Mouse (Mus musculus) embryonic facial prominence, embryonic 14.5 days (tissue): ENCODE data around the gene Ankrd34a. TPM values are rescaled to one million over a fixed set of nuclear protein-coding genes. Genes with fewer than 3 reads are reported as not detected.
A peak's percentile ranks its signal among the peaks of the same experiment; 100 is the strongest.

Experiments used
- ATAC-seq: fragments of 200-750 bp; cut with Nextera tagmentation; 2 replicates; pipeline ENCODE4 v1.8.0; 2017; ENCODE audit warnings: low read depth, moderate number of reproducible peaks, moderate TSS enrichment
- DNase-seq: peaks from one replicate; pipeline ENCODE4 v3.0.0-alpha.2; 2015; ENCODE audit warnings: low spot score
- H3K27ac ChIP-seq: fragments of 300-500 bp; sonication (generic); replicated peaks from 2 replicates; pipeline ENCODE4 v1.5.1; 2014; ENCODE audit warnings: low read depth, mild to moderate bottlenecking, low read length, moderate library complexity
- H3K27me3 ChIP-seq: fragments of 300-500 bp; sonication (generic); replicated peaks from 2 replicates; pipeline ENCODE4 v1.6.1; 2014; ENCODE audit warnings: low read length; ENCODE audit not compliant: control insufficient read depth, insufficient read depth
- H3K36me3 ChIP-seq: fragments of 300-500 bp; sonication (generic); 2 replicates; pipeline ENCODE4 v1.6.1; 2014; ENCODE audit warnings: low read length, mixed read lengths; ENCODE audit not compliant: control insufficient read depth, insufficient read depth
- H3K4me1 ChIP-seq: fragments of 300-500 bp; sonication (generic); 2 replicates; pipeline ENCODE4 v1.6.1; 2014; ENCODE audit warnings: antibody characterized with exemption, low read length; ENCODE audit not compliant: control insufficient read depth, insufficient read depth
- H3K4me2 ChIP-seq: fragments of 300-500 bp; sonication (generic); 2 replicates; pipeline ENCODE4 v1.6.1; 2014; ENCODE audit warnings: low read depth, mild to moderate bottlenecking, low read length, moderate library complexity, mixed read lengths
- H3K4me3 ChIP-seq: fragments of 300-500 bp; sonication (generic); 2 replicates; pipeline ENCODE4 v1.5.1; 2014; ENCODE audit warnings: low read depth, mild to moderate bottlenecking, low read length
- H3K9ac ChIP-seq: fragments of 300-500 bp; sonication (generic); 2 replicates; pipeline ENCODE4 v1.6.1; 2014; ENCODE audit warnings: low read depth, mild to moderate bottlenecking, low read length, moderate library complexity, mixed read lengths
- H3K9me3 ChIP-seq: fragments of 300-500 bp; sonication (generic); 2 replicates; pipeline ENCODE4 v1.6.1; 2016; ENCODE audit warnings: low read length; ENCODE audit not compliant: control insufficient read depth
- WGBS: fragments of 180-500 bp; shearing (Covaris S2); extraction: QIAGEN DNeasy Blood & Tissue Kit; methylation state at CpG from one replicate; pipeline ENCODE4 v1.1.7; 2014; 5-methylcytosine and 5-hydroxymethylcytosine counted together
- polyA plus RNA-seq: library from polyadenylated mRNA; unstranded; fragments of >200 nt; fragmentation: Nextera tagmentation; extraction: Ambion mirVana; gene quantifications from 2 replicates; pipeline ENCODE4 v1.2.1, GENCODE M21; 2014

The Ankrd34a gene
- polyA plus RNA-seq, 1 experiment from 2014 or later = 3.0 TPM

GRCm38 (mm10) chr3:96596855-96597254, 419 bp downstream of the Ankrd34a start:
- H3K9ac ChIP-seq = peak overlapping the region; percentile 74
- H3K9me3 ChIP-seq = no peaks in the 10 kb centered on the region
- 1% methylated on average over 8 of the region's 12 CpGs for WGBS
- H3K27ac ChIP-seq = no peak overlapping the region
- DNase-seq (no peak), ATAC-seq (no peak)
- peak overlapping the region; percentile 58 for H3K4me3 ChIP-seq
- no peaks in the 10 kb centered on the region for H3K36me3 ChIP-seq
- peaks cover 32% of the 10 kb centered on the region for H3K4me1 ChIP-seq
- peak overlapping the region; percentile 99 for H3K4me2 ChIP-seq
- H3K27me3 ChIP-seq = peaks cover 7% of the 10 kb centered on the region

GRCm38 (mm10) chr3:96597435-96597891, 1.0 kb downstream of the Ankrd34a start:
- H3K9me3 ChIP-seq = no peaks in the 10 kb centered on the region
- WGBS = under 1% methylated on average over 33 of the region's 40 CpGs
- peak overlapping the region; percentile 61; the same call in 1 of the 2 replicates for H3K27ac ChIP-seq
- H3K4me3 ChIP-seq = peak overlapping the region; percentile 58
- no peak for ATAC-seq
- peak overlapping the region; percentile 74 for H3K9ac ChIP-seq
- H3K36me3 ChIP-seq = no peaks in the 10 kb centered on the region
- H3K4me1 ChIP-seq = peaks cover 32% of the 10 kb centered on the region
- H3K27me3 ChIP-seq = peaks cover 7% of the 10 kb centered on the region
- peak; percentile 51 for DNase-seq
- peak overlapping the region; percentile 99 for H3K4me2 ChIP-seq

- WGBS = 1% methylated on average over 40 of the region's 54 CpGs
- peak overlapping the region; percentile 99 for H3K4me2 ChIP-seq
- H3K27me3 ChIP-seq = peaks cover 7% of the 10 kb centered on the region
- H3K4me1 ChIP-seq = peaks cover 32% of the 10 kb centered on the region
- peak; percentile 87 for DNase-seq
- H3K27ac ChIP-seq = peak overlapping the region; percentile 61
- no peaks in the 10 kb centered on the region for H3K36me3 ChIP-seq
- ATAC-seq = no peak
- H3K4me3 ChIP-seq = peak overlapping the region; percentile 58
- H3K9me3 ChIP-seq = no peaks in the 10 kb centered on the region
- H3K9ac ChIP-seq = peak overlapping the region; percentile 74
Measured at GRCm38 (mm10) chr3:96598156-96599068, 2.0 kb downstream of the Ankrd34a start.

- H3K9ac ChIP-seq = peak overlapping the region; percentile 74; the same call in 1 of the 2 replicates
- peaks cover 32% of the 10 kb centered on the region for H3K4me1 ChIP-seq
- H3K27me3 ChIP-seq = peaks cover 7% of the 10 kb centered on the region
- H3K9me3 ChIP-seq = no peaks in the 10 kb centered on the region
- DNase-seq (no peak), ATAC-seq (no peak)
- WGBS = 59% methylated on average over 8 of the region's 8 CpGs
- peak overlapping the region; percentile 99 for H3K4me2 ChIP-seq
- no peak overlapping the region for H3K27ac ChIP-seq
- no peaks in the 10 kb centered on the region for H3K36me3 ChIP-seq
- peak overlapping the region; percentile 58 for H3K4me3 ChIP-seq
Measured at GRCm38 (mm10) chr3:96599069-96599393, 2.6 kb downstream of the Ankrd34a start.

- Histone ChIP-seq H3K4me1 (peaks cover 34% of the 10 kb centered on the region), H3K4me3 (no peak overlapping the region), H3K27me3 (peaks cover 7% of the 10 kb centered on the region), H3K9ac (no peak overlapping the region), H3K36me3 (no peaks in the 10 kb centered on the region), H3K4me2 (0 out of 2 replicates have a peak overlapping the region, but pooled peaks have one; percentile 99), H3K9me3 (no peaks in the 10 kb centered on the region), H3K27ac (no peak overlapping the region)
- no peak for ATAC-seq
- 64% methylated on average over 3 of the region's 3 CpGs for WGBS
- DNase-seq = no peak
Measured at GRCm38 (mm10) chr3:96599411-96599810, 3.0 kb downstream of the Ankrd34a start.

DNA sequence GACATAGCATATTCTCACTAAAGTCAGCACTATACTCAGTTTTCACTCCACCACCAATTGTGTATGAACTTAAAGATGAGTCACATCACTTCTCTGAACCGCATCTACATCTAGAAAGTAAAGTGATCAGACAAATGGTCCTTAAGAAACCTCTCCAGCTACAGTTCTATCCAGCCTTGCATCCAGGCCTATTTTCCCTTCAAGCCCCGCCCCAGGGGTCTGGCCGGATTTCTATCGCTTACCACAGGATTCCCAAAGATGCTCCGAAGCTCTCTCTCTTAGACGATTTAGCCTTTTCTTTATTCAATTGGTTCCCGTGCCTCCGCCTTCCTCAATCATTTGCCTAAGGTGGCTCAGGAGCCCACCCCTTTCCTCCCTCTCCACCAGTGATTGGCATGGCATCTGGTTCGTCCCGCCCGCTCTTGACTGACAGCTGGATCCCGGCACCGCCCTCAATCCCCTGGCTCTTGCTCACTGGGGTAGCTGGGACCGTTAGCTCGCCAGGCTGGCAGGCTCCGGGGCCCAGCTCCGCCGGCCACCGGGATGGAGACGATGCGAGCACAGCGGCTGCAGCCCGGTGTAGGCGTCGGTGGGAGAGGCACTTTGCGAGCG, 4.3 kb downstream of the Ankrd34a start, which contains the start of gene Lix1l:
Gene Lix1l, plus strand, starts transcription at position 511 of the 612 bp plus-strand sequence.
- no peaks in the 10 kb centered on the region for H3K9me3 ChIP-seq
- H3K4me1 ChIP-seq = peaks cover 31% of the 10 kb centered on the region
- DNase-seq = peak; percentile 99
- 1% methylated on average over 23 of the region's 27 CpGs for WGBS
- H3K27ac ChIP-seq = peak within 1 kb of the TSS; percentile 97
- H3K36me3 ChIP-seq = no peaks in the 10 kb centered on the region
- H3K4me2 ChIP-seq = peak within 1 kb of the TSS; percentile 59
- H3K9ac ChIP-seq = peak within 1 kb of the TSS; percentile 89
- peak within 1 kb of the TSS; percentile 76 for H3K4me3 ChIP-seq
- ATAC-seq = peak; percentile 96
- H3K27me3 ChIP-seq = peaks cover 1% of the 10 kb centered on the region

DNA sequence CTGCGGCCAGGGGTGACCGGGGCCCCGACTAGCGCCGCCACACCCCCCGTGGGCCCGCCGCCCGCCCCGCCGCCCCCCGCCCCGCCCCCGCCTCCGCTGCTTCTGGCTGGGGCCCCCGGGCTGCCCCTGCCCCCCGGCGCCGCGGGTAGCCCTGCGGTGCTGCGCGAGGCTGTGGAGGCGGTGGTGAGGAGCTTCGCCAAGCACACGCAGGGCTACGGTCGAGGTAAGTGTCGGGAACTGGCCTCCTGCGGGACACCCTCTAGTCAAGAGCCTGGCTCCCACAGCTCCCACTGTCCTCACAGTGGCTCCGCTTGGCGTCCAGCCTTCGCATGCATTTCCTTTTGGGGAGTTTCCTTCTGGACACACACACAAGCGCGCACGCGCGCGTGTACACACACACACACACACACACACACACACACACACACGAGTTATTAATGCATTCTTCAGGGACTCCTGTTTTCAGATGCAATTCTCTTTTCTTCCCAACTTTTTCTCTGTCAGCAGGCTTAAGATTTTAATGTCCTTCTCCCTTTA, 4.9 kb downstream of the Ankrd34a start:
- no peaks in the 10 kb centered on the region for H3K9me3 ChIP-seq
- peak overlapping the region; percentile 76 for H3K4me3 ChIP-seq
- H3K4me1 ChIP-seq = peaks cover 25% of the 10 kb centered on the region
- H3K27ac ChIP-seq = peak overlapping the region; percentile 97
- peak overlapping the region; percentile 59 for H3K4me2 ChIP-seq
- H3K27me3 ChIP-seq = no peaks in the 10 kb centered on the region; the same call in 1 of the 2 replicates
- H3K9ac ChIP-seq = peak overlapping the region; percentile 89
- DNase-seq (peak; percentile 91), ATAC-seq (peak; percentile 58)
- no peaks in the 10 kb centered on the region for H3K36me3 ChIP-seq
- WGBS = 1% methylated on average over 19 of the region's 40 CpGs

GRCm38 (mm10) chr3:96601941-96602703, 5.7 kb downstream of the Ankrd34a start:
- Histone ChIP-seq H3K4me1 (peaks cover 17% of the 10 kb centered on the region), H3K4me3 (peak overlapping the region; percentile 76), H3K4me2 (peak overlapping the region; percentile 59), H3K9me3 (no peaks in the 10 kb centered on the region), H3K36me3 (no peaks in the 10 kb centered on the region), H3K9ac (peak overlapping the region; percentile 89), H3K27me3 (no peaks in the 10 kb centered on the region; the same call in 1 of the 2 replicates), H3K27ac (peak overlapping the region; percentile 97)
- DNase-seq = peak; percentile 49
- ATAC-seq = no peak
- WGBS = 22% methylated on average over 10 of the region's 10 CpGs
